Mouse (Mus musculus) left cerebral cortex, adult 8-10 months (tissue): ENCODE measurements around the gene Triml1. TPM values are rescaled to one million over a fixed set of nuclear protein-coding genes. Genes with fewer than 3 reads are reported as not detected.
A peak's percentile ranks its signal among the peaks of the same experiment; 100 is the strongest.

Experiments
- DNase-seq, 2 experiments: peaks; one replicate each; pipeline ENCODE4 v3.0.0; 2022; ENCODE audit warnings: low spot score in 2 of 2
- total RNA-seq, 4 experiments: library from RNA; stranded (reverse); gene quantifications; 2 replicates each; pipeline ENCODE4 v1.2.4; 2022

Triml1 gene
- total RNA-seq, result not detected

DNA sequence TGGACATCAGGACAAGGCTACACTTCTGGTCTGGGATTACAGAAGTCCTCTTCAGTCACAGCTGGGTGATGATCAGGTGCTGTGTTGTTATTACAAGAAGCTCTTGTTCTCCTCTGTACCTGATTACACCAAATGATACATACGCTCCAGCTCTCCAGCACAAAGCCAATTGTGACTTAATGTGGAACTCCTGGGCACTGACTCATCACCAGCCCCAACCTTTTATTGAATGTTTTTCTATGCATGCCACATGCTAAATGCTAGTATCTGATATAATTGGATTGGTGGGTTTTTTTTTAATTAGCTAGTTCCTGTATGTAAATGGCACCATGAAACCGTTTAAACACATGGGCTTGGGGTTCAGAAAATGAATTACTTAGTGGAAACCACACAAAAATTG lies at the start of gene Triml1:
TSS of gene Triml1 (minus strand) at position 101 of the 400 bp plus-strand sequence.
- DNase-seq, result no peak

DNA sequence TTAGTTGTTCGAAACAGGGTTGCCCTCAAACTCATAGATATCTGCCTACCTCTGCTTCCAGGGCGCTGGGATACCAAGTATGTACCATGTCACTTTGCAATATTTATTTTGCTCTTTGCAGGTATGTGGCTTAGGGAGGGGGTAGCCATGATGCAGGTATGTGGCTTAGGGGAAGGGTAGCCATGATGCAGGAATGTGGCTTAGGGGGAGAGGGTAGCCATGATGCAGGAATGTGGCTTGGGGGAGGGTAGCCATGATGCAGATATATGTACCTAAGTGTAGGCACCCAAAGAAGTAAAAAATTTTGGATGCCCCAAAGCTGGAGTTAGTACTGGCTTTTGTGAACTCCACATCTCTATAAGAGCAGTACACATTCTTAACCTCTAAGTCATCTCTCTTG lies 41.0 kb upstream of the Triml1 start:
- DNase-seq, result no peak

GRCm38 (mm10) chr8:43180054-43180690 lies 38.9 kb upstream of the Triml1 start, which contains the start of gene Triml2:
Triml2 (plus strand) TSS chr8:43180541.
- no peak for DNase-seq

GRCm38 (mm10) chr8:43179189-43179588 lies 37.9 kb upstream of the Triml1 start:
- DNase-seq, result peak in 1 of 2 experiments; percentile 11

DNA sequence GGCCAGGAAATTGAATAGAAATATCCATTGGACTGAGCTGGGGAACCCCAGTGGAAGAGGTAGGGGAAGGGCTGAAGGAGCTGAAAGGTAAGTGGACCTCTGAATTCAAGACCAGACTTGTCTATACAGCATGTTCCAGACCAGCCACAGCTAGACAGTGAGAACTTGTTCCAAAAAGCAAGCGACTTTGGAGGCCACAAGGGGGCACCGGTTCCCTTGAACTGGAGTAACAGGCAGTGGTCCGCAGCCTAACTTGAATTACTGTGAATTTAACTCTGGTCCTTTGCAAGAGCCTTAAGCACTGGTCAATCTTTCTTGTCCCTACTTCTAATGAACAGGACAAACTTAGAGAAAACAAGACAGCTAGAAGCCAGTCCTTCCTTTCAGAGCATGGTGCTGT lies 37.0 kb upstream of the Triml1 start:
- DNase-seq, result no peak

GRCm38 (mm10) chr8:43176766-43177486 lies 35.6 kb upstream of the Triml1 start:
- DNase-seq, result no peak

GRCm38 (mm10) chr8:43169249-43169755 lies 28.0 kb upstream of the Triml1 start:
- DNase-seq, result no peak

GRCm38 (mm10) chr8:43168083-43168482 lies 26.8 kb upstream of the Triml1 start:
- peak in 1 of 2 experiments; percentile 12 for DNase-seq

GRCm38 (mm10) chr8:43164453-43164852 lies 23.2 kb upstream of the Triml1 start:
- DNase-seq, result no peak

- DNase-seq, result no peak
Measured at GRCm38 (mm10) chr8:43163255-43163654, 22.0 kb upstream of the Triml1 start.

GRCm38 (mm10) chr8:43149307-43149706 lies 8.0 kb upstream of the Triml1 start:
- DNase-seq, result no peak

DNA sequence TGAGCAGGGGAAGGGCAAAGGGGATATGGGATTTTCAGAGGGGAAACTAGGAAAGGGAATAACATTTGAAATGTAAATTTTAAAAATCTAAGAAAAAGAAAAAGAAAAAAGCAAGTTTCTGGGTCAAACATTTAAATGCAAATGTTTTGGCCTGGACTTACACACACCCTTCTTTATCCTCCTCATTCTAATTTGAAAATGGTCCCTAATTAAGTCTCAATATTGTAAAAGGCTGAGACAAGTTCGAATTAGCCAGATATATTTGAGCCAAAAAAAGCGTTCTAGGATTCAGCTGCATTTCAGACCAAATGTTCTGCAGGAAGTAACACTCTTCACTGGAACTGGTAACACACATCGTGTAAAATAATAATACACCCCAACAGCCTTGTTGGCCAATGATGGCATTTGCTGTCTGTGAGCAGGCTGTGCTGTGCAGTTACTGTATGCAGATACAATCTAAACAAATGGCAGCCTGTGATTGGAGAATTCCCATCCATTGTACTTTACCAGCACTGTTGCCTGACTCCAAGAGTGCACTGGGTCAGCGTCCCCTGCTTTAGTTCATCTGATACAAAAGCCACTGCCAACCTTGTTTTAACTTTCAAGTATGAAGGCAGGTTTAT lies 30.0 kb downstream of the Triml1 start:
- DNase-seq, result no peak

Other genes starting within 250 kb of the Triml1 start
- not detected for gene Triml2, start 39.1 kb upstream of the Triml1 start, total RNA-seq
- not detected for gene Zfp42, start 165.5 kb upstream of the Triml1 start, total RNA-seq